Mouse (Mus musculus) left cerebral cortex, adult 2 months (tissue): ENCODE results near the gene Gm3839. TPM values are rescaled to one million over a fixed set of nuclear protein-coding genes. Genes with fewer than 3 reads are reported as not detected.
"Not testable (repeated sequence)": the region's sequence is repeated elsewhere in the genome, so short reads cannot be mapped to it uniquely, and the experiment has no call there.

Source experiments
- DNase-seq, 2 experiments: peaks; one replicate each; pipeline ENCODE4 v3.0.0; 2021 to 2022; ENCODE audit warnings: low spot score in 2 of 2, mixed read lengths in 1 of 2; ENCODE audit errors: extremely low spot score in 1 of 2
- H3K27ac ChIP-seq: fragments of 200-600 bp; 2 replicates; pipeline ENCODE4 v1.8.1; 2022
- H3K4me3 ChIP-seq: fragments of 200-600 bp; 2 replicates; pipeline ENCODE4 v1.8.1; 2022
- CTCF ChIP-seq: fragments of 200-600 bp; IDR thresholded peaks from 2 replicates; pipeline ENCODE4 v1.8.1; 2022; ENCODE audit warnings: antibody characterized with exemption, mild to moderate bottlenecking, moderate library complexity
- intact Hi-C: fragments of 180-260 bp; cut with DNase I; formaldehyde crosslinking; loops from one replicate; pipeline ENCODE4 v1.15.1; 2025
- long read RNA-seq, 2 experiments: library from polyadenylated mRNA; stranded (forward); transcript quantifications; one replicate each; pipeline ENCODE4 v2.0.0; 2021; ENCODE audit warnings: borderline mapping rate in 2 of 2
- microRNA-seq, 2 experiments: library from miRNA; unstranded; fragments of <30 nt; microRNA quantifications; one replicate each; pipeline ENCODE4 v1.2.0; 2021
- total RNA-seq, 2 experiments: library from RNA; stranded (reverse); gene quantifications; 2 replicates each; pipeline ENCODE4 v1.2.3; 2021

Gm3839 gene
- under 1 TPM; 0.41 to 0.61 TPM for total RNA-seq
- long read RNA-seq, experiment 1 = 0 reads
- long read RNA-seq, experiment 2 = 0 reads

DNA sequence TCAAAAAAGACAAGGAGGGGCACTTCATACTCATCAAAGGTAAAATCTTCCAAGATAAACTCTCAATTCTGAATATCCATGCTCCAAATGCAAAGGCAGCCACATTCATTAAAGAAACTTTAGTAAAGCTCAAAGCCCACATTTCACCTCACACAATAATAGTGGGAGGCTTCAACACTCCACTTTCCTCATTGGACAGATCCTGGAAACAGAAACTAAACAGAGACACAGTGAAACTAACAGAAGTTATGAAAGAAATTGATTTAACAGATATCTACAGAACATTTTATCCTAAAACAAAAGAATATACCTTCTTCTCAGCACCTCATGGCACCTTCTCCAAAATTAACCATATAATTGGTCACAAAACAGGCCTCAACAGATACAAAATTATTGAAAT lies at the start of gene Gm3839:
Gene Gm3839 (minus strand): TSS at position 101 of the 400 bp plus-strand sequence.
- DNase-seq, intact Hi-C loops, H3K27ac ChIP-seq, H3K4me3 ChIP-seq: not testable (repeated sequence)

DNA sequence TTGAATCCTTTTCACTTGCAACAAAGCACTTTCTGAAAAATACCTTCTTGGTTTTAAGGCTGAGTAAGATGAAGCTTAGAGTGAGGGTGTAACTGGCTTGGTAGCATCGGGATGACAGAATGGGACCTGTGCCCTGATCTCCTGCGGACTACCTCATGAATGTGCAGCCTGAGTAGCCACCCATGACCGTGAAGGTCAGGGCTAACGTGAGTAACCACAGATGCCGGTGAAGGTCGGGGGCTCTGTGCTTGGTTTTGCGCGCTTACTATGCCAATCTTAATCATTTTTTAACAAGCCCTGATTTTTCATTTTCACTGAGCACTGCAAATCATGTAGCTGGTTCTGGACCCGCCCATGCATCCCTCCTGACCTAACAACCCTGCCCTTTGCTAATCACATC lies 49.1 kb upstream of the Gm3839 start:
- intact Hi-C loops = no loop called here
- Histone ChIP-seq H3K4me3 (no peak overlapping the region), H3K27ac (no peak overlapping the region)
- no peak for DNase-seq
- TF ChIP-seq CTCF = no peak

DNA sequence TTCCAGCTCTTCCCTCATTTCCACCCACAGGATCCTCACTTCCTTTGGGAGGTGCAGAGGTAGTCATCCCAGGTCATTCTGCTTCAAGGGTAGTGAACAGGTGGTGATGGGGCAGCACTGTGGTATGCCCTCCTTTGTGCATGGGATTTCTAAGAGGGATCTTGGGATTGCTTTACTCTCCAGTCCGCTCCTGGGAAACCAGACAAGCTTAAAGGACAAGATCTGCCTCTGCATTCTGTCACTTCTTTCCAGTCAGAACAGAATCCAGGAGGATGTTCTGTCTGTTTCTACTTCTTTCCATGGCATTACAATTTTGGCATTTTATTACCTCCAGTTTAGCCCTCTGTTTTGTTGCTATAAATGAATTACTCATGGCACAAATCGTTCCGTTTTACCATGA lies 21.3 kb upstream of the Gm3839 start:
- Histone ChIP-seq H3K27ac (no peak overlapping the region), H3K4me3 (no peak overlapping the region)
- no peak for TF ChIP-seq CTCF
- DNase-seq = no peak
- intact Hi-C loops = loop anchor here (5.0 kb wide), 1 partner anchor 54 kb away; no protein-coding TSS in a partner anchor

DNA sequence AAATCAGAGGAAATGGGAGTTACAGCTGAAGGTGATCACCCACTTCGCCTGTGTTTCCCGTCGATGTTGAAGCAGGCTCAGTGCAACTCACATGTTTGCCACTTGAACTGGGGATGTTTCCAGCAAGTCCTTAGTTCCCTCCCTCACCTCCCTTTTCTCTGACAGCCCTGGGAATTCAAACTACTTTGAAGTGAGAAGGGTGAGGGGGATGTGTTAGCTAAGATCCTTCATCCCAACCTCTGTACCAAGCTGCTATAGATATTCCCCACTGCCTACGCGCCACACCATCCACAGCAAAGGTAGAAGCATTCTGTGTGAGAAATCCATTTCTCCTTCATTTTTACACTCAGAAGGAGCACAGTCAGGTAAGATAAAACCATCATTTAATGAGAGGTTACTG lies 18.7 kb upstream of the Gm3839 start:
- Histone ChIP-seq H3K27ac (no peak overlapping the region), H3K4me3 (no peak overlapping the region)
- no peak for TF ChIP-seq CTCF
- intact Hi-C loops = loop anchor here (5.0 kb wide), 1 partner anchor 57 kb away; no protein-coding TSS in a partner anchor
- no peak for DNase-seq

DNA sequence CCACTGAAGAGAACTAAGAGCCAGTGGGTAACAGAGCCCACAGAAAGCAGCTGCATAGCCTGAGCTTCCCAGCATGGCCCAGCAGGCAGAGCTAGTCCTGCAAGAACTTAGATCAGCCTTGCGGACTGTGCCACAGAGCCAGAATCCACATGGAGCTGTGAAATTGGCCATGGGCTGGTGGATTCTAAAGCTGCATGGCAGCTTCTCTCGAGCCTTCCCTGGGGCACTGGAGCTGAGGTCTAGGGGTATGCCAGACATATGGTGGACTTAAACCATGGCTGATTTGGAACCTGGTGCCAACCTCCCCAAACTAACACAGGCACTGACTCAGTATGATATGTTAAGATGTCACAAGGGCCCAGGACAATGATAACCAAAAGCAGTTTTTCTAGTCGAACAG lies 10.4 kb downstream of the Gm3839 start:
- no peak overlapping the region for H3K4me3 ChIP-seq
- no peak for DNase-seq
- H3K27ac ChIP-seq = no peak overlapping the region
- intact Hi-C loops = no loop called here
- no peak for TF ChIP-seq CTCF

DNA sequence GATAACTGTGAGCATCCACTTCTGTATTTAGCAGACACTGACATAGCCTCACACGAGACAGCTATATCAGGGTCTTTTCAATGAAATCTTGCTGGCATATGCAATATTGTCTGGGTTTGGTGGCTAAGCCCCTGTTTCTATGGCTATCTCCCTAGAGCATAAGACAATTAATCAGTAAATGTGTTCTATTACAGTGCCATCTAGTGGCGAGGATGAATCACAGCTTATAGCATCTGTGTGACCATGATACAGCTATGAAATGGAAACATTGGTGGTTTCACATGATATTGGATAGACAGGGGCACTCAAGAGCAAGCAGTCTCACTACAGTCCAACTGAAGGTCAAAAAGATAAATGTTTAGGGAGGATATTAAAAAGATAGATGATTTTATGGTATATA lies 26.5 kb downstream of the Gm3839 start:
- peak; percentile 44 for TF ChIP-seq CTCF
- no peak for DNase-seq
- H3K27ac ChIP-seq = no peak overlapping the region
- H3K4me3 ChIP-seq = no peak overlapping the region
- intact Hi-C loops = no loop called here

DNA sequence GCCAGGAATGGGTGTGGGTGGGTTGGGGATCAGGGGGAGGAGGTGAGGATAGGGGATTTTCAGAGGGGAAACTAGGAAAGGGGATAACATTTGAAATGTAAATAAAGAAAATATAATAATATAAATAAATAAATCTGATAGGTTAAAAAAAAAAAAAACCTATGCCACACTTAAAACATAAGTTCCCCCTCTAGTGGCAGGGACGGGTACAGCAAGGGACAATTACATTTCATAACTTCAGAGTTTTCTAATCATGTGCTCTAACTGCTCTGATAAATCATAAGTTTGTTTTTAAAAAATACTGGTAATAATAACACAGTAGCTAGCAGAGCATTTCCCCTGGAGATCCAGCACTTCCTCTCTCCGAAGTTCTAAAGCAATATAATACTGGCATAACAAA lies 49.4 kb downstream of the Gm3839 start:
- peak in 1 of 2 experiments; percentile 34 for DNase-seq
- no peak overlapping the region for H3K4me3 ChIP-seq
- intact Hi-C loops = no loop called here
- TF ChIP-seq CTCF = peak; percentile 77
- H3K27ac ChIP-seq = no peak overlapping the region

DNA sequence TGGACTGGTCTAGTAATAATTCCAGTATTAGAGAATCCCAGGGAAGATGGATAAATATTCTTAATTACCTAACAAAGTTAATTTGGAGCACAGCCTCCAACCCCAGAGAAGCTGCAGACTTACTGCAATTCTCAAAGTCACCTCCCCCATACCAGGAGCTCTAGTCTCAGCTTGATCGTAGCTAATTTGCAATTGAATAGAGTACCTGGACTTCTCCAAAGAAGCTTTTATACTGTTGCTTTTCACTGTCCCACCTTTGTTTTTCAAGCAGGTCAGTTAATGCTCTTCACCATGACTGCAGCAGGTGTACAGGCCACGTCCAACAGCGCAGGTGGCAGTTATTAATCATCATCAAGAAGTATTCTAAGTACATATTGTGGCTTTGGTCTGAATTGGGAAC lies 68.6 kb downstream of the Gm3839 start:
- H3K4me3 ChIP-seq, H3K27ac ChIP-seq, intact Hi-C loops, DNase-seq: not testable (repeated sequence)

DNA sequence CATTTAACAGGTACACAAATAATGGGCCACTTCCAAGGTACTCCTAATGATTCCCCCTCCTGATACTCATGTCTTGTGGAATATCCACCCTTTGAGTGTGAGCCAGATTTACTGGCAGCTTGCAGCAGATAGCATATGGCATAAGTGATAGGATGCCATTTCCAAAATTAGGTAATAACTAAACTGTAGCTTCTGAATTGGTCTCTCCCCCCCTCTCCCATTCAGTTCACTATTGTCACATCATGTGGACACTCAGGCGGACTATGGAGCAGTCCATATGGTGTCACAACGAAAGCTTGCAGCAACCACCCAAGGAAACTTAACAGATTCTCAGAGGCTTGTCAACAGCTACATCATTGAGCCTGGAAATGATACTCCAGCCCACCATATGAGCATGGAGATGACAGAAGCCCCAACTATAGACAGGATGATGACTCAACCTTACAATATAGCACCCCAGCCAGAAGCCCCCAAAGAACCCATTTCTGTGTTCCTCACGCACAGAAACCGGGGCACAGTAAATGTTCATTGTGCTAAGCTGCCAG lies 99.3 kb downstream of the Gm3839 start:
- TF ChIP-seq CTCF = no peak
- intact Hi-C loops = no loop called here
- Histone ChIP-seq H3K27ac (no peak overlapping the region), H3K4me3 (no peak overlapping the region)
- DNase-seq = no peak

DNA sequence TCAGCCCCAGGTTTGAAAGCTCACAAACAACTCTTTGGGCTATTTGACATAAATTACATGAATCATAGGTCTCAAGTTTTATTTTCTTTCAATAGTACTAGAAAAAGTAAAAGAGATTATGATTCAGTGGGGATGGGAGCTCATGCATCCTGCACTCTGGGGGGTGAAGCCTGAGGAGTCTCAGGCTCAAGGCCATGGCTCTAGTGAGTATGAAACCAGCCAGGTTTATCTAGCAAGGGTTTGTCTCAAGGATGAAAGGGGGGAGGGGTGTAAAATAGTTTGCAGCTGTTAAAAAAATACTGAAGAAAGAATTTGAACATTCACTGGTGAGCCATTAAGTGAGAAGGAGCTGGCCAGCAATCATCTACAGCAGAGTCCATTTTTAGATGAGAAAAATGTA lies 108.5 kb downstream of the Gm3839 start:
- no peak for TF ChIP-seq CTCF
- no peak overlapping the region for H3K4me3 ChIP-seq
- intact Hi-C loops = no loop called here
- no peak overlapping the region for H3K27ac ChIP-seq
- no peak for DNase-seq

DNA sequence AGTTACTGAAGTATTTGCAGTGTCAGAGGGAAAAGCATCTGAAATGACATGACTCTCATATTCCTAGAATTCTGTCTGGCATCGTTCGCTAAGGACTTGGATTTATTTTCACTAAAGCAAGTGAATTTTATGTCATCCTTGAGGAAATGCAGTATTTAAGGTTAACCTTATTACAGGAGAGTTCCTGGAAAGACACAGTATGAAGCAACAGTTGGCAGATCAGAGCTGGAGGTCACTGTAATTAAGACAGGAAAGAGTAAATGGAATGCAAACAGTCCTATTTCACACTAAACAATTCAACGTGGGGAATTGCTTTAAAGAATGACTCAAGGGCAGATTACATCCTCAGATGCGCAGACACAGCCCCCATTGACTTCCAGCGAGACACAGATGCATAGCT lies 112.0 kb downstream of the Gm3839 start:
- no peak for TF ChIP-seq CTCF
- Histone ChIP-seq H3K27ac (no peak overlapping the region), H3K4me3 (no peak overlapping the region)
- DNase-seq = no peak
- intact Hi-C loops = no loop called here

DNA sequence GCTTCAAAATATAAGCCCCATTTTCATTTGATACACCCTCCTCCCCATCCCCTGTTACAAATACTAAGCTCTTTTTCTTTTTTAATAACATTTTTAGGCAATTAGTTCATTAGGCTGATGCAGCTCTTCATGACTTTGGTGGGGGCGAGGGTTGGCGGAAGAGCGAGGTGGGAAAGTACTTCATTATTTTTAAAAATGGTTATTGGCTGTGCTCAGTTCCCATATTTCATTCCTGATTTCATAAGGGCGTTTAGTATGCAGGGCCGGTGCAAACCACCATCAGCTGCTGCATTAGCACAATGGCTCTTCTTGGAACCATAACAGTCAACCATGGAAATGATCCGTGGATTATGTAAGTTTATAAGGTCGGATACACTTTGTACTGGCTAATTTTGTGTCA lies 124.4 kb downstream of the Gm3839 start:
- TF ChIP-seq CTCF = no peak
- no peak for DNase-seq
- Histone ChIP-seq H3K27ac (no peak overlapping the region), H3K4me3 (no peak overlapping the region)
- intact Hi-C loops = no loop called here

Small RNA genes lying within 50 kb of the gene (microRNA-seq; reads per million reads assigned to microRNA genes)
- 0 reads per million in 2 experiments for gene Mir5124b

Other genes with a start within 250 kb of the Gm3839 start
- gene Fhit, start 194.7 kb downstream of the Gm3839 start, total RNA-seq = 1 to 10 TPM; 6.0 to 7.5 TPM
- 100 to 1,000 TPM in 1 of 2 experiments, 10 to 100 TPM in 1; 85.9 to 111 TPM for gene Ptprg, start 196.8 kb upstream of the Gm3839 start, total RNA-seq